Mouse (Mus musculus): ENCODE data around the gene Cacng2. TPM values are rescaled to one million over a fixed set of nuclear protein-coding genes. Genes with fewer than 3 reads are reported as not detected.

Gene Cacng2
- polyA plus RNA-seq, 1 experiment: not detected

DNA sequence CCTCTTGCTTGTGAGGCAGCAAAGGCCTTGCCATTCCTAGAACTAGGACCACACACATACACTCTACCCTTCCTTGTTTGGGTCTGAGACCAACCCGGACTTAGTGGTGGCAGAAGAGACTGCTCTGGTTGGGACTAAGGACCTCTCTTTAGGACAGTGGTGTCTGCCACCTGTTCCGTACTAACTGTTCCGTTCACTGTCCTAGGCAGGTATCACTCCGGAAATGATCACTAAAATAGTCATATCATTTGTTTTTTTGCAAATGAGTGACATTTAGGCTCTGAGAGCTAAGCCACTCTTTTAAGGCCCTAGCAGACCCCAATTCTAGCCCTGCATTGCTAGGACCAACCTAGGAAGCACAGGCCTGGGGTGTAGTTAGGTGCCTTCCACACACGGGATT is 26.2 kb downstream of the Cacng2 start:
- DNase-seq (ENCODE audit: low read depth, low spot score): no peak
- 85% methylated on average over 5 of the region's 5 CpGs for WGBS

DNA sequence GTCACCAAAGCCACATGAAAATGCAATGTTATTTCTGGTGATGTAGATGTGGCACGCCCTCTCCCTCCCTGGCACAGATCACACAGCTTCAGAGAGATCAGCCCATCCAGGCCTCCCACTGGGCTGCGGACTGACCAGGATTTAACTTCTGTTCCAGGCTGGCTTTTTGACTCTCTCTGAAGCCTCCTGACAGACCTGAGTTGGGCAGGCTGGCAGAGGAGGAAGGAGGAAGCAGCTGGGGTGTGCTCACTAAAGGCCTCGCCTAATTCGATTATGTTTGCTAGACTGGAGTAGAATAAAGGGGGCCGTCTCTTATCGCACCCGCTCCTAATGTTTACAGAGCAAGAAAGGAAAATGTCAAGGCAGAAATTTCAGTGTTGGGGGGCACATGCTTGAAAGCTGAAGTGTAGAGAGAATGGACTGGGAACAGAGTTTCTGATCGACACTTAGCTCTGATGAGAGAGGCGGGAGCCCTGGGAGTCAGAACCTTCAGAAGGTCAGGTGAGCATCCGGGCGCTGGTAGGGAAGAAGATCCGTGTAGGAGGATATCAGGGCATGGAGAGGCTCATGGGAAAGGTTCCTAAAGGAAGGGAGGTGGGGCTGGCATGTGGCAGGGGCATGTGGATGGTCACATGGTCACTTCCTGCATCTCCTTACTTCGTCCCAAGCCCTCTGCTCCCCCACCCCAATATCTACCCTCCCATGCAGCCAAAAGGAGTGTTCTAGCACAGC is 36.8 kb downstream of the Cacng2 start:
- WGBS: 46% methylated on average over 13 of the region's 13 CpGs
- no peak for DNase-seq (ENCODE audit: low read depth, low spot score)

DNA sequence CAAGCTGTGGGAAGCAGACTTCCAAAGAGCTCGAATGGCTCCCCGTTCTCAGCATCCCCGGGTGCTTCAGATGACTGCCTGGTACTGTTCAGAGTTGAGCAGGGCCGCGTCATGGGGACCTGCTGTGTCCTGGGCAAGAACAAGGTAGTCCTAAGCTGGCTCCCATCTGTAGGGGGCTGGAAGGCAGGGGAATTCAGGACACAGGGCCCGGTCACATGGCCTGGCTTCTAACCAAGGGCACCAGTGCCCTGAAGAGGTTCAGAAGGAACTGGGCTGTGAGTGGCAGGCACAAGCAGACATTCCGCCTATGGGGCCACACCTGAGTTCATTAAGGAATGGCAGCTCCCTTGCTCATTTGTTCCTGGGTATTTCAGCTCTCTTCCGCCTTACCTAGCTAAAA is 37.7 kb downstream of the Cacng2 start:
- 67% methylated on average over 8 of the region's 8 CpGs for WGBS
- no peak for DNase-seq (ENCODE audit: low read depth, low spot score)

DNA sequence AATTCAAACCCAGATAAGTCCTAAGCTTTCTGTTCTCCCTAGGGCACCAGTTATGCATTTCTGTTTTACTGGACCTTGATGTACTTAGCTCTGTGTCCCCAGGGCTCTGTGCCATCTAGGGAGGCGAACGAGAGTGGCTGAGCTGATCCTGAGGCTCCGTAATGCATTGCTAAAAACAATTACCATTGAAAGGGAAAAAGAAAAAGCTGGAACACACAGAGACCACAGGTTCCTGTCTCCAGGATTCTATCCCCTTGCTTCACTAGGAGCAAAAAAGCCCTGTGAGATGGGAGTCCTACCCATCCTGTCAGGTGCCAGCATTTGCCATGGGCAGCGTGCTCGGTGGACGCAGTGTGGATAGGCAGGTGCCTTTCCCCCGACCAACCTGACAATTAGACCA is 38.4 kb downstream of the Cacng2 start:
- 81% methylated on average over 7 of the region's 7 CpGs for WGBS
- DNase-seq (ENCODE audit: low read depth, low spot score): no peak

DNA sequence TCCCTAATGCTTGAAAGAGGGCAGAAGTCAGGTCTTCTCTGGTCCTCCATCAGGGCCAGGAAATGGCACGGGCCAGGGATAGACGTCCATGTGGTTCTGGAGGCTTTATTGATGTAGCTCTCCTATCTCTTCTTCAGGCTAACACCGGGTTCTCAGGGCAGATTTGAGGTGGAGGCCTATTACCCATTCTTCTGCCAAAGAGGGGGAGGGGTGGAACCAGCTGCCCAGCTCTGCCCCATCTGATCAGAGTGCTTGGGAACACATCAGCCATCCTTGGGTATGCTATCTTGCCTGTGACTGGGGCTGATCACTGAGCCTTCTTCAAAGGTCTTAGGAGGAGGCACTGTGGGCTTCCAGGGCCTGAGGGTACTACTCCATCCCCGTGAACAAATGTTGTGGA is 39.5 kb downstream of the Cacng2 start:
- DNase-seq (ENCODE audit: low read depth, low spot score): no peak
- 70% methylated on average over 4 of the region's 4 CpGs for WGBS

DNA sequence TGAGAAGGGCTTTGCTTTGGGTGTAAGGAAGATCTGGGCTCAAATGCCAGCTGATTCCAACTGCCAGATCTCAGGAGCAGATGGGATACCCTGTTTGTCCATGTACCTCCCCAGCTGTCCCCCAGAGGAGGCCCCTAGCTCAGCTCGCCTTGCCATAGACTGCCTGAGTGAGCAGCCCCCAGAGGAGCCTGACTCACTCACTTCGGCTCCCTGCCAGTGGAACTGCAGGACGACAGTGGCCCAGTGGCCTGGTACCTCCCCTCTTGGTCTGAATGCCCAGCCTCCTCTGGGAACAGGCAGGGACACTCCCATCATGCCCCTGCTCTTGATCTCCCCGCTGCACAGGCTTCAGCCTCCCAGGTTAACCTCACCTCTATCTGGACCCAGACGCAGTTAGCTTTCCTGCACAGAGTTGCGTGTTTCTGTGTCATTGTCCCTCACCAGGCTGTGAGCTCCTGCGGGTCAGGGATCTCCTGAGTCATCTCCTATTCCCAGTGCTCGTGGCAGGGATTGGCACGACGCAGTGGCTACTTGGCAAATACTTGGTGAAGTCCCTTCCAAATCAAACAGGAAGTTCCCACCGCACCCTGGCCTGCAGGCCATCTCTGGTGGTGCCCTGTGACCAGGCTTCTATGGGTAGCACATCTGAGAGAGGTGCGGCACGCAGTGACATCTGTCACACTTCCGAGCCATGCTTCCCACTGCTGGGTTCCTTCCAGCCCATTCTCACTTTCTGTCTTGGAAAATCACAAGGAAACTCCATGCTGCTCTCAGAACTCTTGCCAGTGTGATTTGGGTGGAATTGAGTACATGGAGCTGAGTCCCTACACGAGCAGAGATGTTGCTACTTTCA is 40.8 kb downstream of the Cacng2 start:
- 45% methylated on average over 15 of the region's 15 CpGs for WGBS
- no peak for DNase-seq (ENCODE audit: low read depth, low spot score)

DNA sequence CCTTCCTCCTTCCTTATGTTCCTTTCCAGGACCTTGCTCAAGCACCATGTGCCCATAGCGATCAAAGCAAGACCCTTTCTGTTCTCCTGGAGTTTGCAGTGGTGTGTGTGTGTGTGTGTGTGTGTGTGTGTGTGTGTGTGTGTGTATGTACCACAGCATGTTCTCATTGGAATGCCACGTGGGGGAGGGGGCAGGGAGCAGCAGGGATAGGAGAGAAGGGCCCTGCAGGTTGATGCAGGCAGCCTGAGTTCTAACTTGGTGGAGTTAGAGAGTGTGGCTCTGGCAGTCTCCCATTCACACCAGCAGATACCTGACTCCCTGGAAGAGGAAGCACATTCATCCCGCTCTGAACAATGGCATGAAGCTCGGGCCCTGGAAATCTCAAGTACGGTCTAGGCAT is 41.6 kb downstream of the Cacng2 start:
- no peak for DNase-seq (ENCODE audit: low read depth, low spot score)
- 66% methylated on average over 5 of the region's 5 CpGs for WGBS

DNA sequence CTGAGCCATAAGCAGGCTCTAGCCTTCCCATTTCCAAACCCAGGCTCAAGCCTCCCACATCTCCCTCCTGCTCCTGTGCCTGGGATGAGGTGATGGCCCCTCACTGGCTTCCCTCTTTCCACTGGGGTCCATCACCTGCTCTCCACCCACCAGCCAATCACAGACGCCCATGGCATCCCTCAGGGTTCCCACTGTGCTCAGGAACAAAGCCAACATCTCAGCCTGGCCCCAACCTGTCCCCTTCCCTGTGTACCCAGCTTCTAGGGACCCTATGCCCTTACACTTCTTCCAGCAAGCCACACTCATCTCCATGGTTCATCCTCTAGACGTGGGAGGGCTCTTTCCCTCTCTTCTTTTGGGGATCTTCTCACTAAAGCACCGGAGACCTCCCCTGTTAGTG is 43.9 kb downstream of the Cacng2 start:
- 26% methylated on average over 3 of the region's 3 CpGs for WGBS
- DNase-seq (ENCODE audit: low read depth, low spot score): no peak

DNA sequence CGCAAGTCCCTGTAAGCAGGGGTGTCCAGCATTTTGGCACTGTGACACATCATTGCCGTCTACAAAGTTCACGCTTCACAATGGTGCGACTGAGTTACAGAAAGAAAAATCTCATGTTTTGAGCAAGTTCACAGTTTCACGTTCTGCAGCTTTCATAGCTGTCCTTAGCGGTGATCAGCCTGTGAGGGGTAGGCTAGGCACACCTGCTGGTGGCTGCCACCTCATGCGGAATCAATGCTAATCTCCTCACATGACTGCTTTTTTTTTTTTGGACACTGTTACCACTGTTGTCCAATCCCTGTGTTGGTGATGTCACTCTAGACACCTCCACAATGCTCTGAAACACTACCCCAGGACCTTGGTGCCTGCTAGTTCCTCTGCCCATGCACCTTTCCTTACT is 46.7 kb downstream of the Cacng2 start:
- DNase-seq (ENCODE audit: low read depth, low spot score): no peak
- 88% methylated on average over 7 of the region's 7 CpGs for WGBS

DNA sequence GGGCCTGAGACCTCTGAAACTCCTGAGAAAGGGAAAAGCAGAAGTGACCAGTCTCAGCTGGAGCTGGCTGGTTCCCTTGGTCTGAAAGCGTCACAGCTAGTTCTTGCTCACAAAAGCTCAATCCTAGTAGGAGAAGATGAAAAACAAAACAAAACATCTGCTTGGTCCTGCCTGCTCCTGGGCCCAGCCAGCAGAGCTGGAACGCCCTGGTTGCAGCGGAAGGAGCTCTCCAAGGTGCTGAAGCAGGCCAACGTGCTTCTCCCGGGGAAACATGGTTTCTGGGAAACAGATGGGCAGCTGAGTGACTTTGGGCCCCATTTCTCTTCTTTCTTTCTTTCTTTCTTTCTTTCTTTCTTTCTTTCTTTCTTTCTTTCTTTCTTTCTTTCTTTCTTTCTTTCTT is 53.4 kb downstream of the Cacng2 start:
- WGBS: 3% methylated on average over 5 of the region's 5 CpGs
- no peak for DNase-seq (ENCODE audit: low read depth, low spot score)

DNA sequence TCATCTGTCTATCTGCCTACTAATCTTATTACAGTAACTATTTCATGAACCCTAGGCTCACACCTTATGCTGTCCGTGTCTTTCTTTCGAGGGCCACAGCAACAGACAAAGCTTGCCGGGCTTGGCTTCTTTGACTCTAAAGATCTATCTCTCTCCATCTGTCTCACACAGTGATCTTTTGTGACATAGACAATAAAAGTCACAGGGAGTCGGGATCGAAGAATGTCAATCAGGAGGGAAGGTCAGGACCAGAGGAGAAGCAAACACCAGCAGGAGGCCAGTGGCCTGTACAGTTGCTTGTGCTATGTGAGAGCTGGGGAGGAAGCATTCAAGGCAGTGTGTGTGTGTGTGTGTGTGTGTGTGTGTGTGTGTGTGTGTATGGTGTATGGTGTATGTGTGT is 54.3 kb downstream of the Cacng2 start:
- WGBS: 77% methylated on average over 5 of the region's 5 CpGs
- DNase-seq (ENCODE audit: low read depth, low spot score): no peak

DNA sequence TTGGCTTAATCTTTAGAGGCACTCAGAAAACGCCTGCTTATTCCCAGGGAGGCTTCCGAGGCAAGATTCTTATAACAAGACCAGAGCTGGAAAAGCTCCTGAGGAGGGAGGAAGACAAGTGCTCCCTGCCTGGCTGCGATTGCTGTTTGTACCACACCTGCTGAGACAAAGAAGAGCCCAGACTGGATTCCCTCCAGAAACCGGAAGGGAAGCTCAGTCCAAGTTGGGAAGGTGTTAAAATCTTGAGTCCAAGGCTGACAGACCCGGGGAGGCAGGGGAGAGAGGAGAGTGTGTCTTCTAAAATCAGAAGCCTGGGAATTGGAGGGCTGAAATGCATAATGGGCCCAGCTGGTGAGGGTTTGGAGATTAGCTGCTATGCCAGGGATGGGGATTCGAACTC is 55.5 kb downstream of the Cacng2 start:
- DNase-seq (ENCODE audit: low read depth, low spot score): no peak
- WGBS: 59% methylated on average over 6 of the region's 6 CpGs

DNA sequence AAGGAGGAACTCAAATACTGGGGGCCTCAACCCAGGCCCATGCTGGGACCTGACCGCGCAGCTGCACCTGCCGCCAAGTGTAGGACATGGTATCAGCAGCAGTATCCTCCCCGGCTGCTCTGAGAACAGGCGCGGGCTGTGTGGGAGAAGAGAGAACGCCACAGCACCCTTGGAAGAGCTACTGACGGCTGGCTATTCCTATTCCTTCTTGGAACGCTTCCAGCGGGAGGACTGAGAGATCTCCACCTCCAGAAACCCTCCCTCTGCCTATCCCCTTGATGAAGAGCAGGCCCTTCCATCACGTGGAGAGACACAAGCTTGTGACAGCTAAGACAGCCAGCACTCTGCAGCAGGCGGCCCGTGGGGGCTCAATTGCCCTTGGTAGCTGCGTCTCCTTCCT is 57.4 kb downstream of the Cacng2 start:
- no peak for DNase-seq (ENCODE audit: low read depth, low spot score)
- 65% methylated on average over 14 of the region's 14 CpGs for WGBS

DNA sequence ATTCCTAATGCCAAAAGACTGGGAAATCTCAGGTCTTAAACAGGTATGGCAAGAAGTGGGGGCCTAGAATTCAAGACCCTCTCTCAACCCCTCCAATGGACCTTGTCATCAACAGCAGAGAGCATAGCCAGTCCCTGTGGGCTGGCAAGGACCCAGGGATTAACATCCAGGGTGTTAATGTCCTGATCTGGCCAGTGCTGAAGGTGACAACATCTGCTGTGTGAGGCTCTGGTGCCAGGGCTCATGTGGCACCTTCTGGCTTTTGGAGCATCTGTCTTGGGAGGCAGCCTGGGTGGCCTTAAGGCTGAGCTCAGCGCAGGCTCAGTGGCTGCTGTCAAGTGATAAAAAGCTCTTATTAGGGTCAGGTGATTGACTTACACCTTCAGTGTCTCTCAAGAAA is 62.9 kb downstream of the Cacng2 start:
- no peak for DNase-seq (ENCODE audit: low read depth, low spot score)
- WGBS: 61% methylated on average over 1 of the region's 1 CpGs

DNA sequence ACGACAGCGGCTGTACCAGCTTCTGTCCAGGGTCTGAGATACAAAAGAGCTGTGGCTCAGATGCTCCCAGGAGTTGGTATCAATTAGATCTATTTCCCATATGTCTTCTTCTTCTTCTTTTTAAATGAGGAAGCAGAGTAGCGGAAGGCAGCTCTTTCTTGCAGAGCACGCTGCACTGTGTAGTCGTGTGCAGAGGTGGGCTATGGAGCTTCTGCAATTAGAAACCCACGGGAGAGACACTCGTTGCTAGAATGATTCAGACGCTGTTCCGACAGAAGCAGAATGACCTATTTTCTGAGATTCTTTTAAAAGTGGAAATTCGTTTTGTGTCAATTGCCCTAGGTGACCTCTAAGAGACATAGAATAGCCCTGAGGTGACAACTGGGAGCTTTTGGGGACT is 69.1 kb downstream of the Cacng2 start:
- no peak for DNase-seq (ENCODE audit: low read depth, low spot score)
- 83% methylated on average over 10 of the region's 10 CpGs for WGBS

DNA sequence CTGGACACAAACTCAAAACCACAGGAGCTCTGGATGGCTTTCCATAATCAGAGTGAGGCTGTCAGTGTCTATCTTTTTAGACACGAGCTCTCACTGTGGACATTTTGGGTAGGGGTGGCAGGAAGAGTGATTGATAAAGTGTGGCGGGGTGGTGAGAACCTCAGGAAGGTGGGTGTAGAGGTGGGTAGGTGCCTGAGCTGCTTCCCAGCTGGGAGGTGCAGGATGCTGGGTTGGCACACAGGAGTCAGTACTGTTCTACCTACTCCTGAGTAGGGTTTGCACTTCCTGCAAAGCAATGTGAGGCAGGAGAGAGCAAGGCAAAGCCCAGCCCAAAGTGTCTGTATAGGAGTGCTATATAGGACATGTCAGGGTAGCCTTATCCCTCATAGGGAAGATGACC is 69.9 kb downstream of the Cacng2 start:
- DNase-seq (ENCODE audit: low read depth, low spot score): no peak
- 71% methylated on average over 2 of the region's 2 CpGs for WGBS

DNA sequence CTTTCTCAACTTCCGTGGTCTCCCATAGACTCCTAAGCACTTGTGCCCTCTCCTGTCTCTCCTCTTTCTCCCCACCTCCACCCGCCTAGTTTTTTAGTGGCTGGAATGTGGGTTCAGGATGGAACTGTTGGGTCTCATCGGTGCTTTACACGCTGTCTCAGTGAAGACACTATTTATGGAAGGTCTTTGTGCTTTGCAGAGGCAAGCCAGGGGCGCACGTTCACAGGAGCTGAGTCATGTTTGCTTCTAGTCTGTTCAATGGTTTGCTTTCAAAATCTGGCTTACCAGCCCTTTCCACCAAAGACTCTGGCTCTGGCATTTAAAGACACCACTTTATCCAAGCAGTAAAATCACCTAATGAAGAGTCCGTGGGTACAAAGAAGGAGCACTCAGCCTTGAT is 74.0 kb downstream of the Cacng2 start:
- DNase-seq (ENCODE audit: low read depth, low spot score): no peak
- WGBS: 51% methylated on average over 7 of the region's 7 CpGs

DNA sequence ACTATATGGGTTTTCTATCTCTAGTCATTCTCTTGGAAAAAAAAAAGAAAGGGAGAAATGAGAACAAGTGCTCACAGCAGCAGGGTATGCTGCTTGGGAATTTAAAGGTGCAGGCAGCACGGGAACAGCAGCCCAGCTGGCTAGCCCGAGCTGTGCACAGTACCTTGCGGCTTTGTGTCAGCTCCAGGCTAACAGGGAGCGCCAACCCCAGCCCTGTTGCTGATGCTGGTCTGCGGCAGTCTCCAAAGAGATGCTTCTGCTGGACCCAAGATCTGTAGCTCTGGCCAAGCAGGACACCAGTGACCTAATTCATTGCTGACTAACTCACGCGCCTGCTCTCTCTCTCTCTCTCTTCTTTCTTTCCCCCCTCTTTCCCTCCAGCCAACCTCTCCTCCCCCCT is 74.5 kb downstream of the Cacng2 start:
- DNase-seq (ENCODE audit: low read depth, low spot score): no peak
- WGBS: 65% methylated on average over 7 of the region's 7 CpGs

DNA sequence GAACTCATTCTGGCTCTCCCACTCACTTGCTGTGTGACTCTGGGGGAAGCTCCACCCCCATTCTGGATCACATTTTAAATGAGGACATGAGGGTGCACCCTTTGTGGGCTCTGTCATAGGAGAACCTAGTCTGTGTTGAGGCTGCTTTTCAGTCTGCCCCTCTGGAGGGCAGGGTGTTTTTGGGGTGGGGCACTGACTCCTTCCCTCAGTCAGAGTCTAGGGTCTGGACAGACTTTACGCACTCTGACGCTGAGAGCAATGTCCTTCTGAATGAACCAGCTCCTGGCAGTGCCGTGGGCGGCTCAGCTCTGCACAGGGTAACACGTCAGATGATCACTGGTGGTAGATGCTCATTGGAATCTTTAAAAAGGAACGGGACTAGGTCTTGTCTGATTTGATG is 75.0 kb downstream of the Cacng2 start:
- no peak for DNase-seq (ENCODE audit: low read depth, low spot score)
- WGBS: 71% methylated on average over 6 of the region's 6 CpGs

DNA sequence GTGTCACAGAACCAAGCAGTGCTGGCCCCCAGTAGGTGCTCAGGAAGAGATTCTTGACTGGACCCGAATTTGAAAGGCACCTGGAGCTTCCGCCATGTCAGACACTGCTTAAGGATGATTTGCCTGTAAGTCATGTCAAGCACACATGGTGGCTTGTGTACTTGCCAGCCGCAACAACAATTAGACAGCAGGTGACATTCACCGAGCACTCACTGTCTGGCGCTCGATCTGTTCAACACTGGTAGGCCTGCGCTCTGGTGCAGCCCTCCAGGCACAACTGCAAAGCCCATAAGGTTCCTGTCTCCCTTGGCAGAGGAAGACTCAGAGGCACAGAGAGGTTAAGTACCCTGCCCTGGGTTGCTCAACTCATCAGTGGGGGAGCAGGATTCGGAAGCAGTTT is 77.1 kb downstream of the Cacng2 start:
- 84% methylated on average over 8 of the region's 8 CpGs for WGBS

DNA sequence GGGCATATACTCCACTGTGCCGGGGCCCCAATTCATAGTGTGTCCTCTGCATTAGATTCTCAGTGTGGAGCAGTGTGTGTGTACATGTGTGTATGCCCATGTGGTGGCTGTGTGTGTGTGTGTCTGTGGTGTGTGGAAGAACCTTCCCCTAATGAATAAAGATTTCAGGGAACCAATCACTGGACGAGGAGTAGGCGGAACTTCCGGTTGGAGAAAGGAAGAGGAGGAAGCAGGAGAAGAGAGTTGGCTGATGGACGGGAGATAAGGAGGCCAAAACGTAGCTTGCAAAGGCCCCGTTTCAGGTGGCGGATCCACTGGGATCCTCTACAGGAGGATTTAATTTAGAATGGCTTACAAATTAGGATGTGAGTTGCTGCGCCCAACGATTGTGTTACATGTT is 82.2 kb downstream of the Cacng2 start:
- DNase-seq (ENCODE audit: low read depth, low spot score): no peak
- 85% methylated on average over 10 of the region's 10 CpGs for WGBS

More for the DNA sequence above, 77.1 kb downstream of the Cacng2 start:
- DNase-seq (ENCODE audit: low read depth, low spot score): no peak
